Mouse (Mus musculus) common myeloid progenitor, adult 5-6 weeks (primary cell): Measurements from ENCODE around the gene Apbb2. TPM values are rescaled to one million over a fixed set of nuclear protein-coding genes. Genes with fewer than 3 reads are reported as not detected.

Source experiments
- ATAC-seq: replicated peaks from 2 replicates; pipeline ENCODE4 v1.8.0; 2016; ENCODE audit warnings: low read depth, mild to moderate bottlenecking, moderate TSS enrichment, inconsistent platforms; ENCODE audit not compliant: poor library complexity, severe bottlenecking
- total RNA-seq: library from RNA; stranded (forward); fragments of 200-1000, 187-1606 nt; gene quantifications from 2 replicates; pipeline ENCODE4 v1.2.3, GENCODE M21; 2017

Gene Apbb2
- total RNA-seq, 1 experiment from 2014 or later: 0.87 TPM

- no peak for ATAC-seq
Measured at GRCm38 (mm10) chr5:66436791-66437246, 181.8 kb downstream of the Apbb2 start.

- no peak for ATAC-seq
Measured at GRCm38 (mm10) chr5:66435158-66435557, 183.4 kb downstream of the Apbb2 start.

- ATAC-seq: no peak
Measured at GRCm38 (mm10) chr5:66429076-66429475, 189.5 kb downstream of the Apbb2 start.

- no peak for ATAC-seq
Measured at GRCm38 (mm10) chr5:66428071-66428470, 190.5 kb downstream of the Apbb2 start.

GRCm38 (mm10) chr5:66423909-66424308 is 194.7 kb downstream of the Apbb2 start:
- no peak for ATAC-seq

- ATAC-seq: no peak
Measured at GRCm38 (mm10) chr5:66423466-66423865, 195.1 kb downstream of the Apbb2 start.

GRCm38 (mm10) chr5:66421954-66422353 is 196.6 kb downstream of the Apbb2 start:
- ATAC-seq: no peak

GRCm38 (mm10) chr5:66421230-66421629 is 197.4 kb downstream of the Apbb2 start:
- ATAC-seq: no peak

- no peak for ATAC-seq
Measured at GRCm38 (mm10) chr5:66420011-66420410, 198.6 kb downstream of the Apbb2 start.

- ATAC-seq: no peak
Measured at GRCm38 (mm10) chr5:66417289-66417688, 201.3 kb downstream of the Apbb2 start.

GRCm38 (mm10) chr5:66415700-66416543 is 202.7 kb downstream of the Apbb2 start:
- no peak for ATAC-seq

- no peak for ATAC-seq
Measured at GRCm38 (mm10) chr5:66415033-66415697, 203.4 kb downstream of the Apbb2 start.

GRCm38 (mm10) chr5:66413402-66413801 is 205.2 kb downstream of the Apbb2 start:
- no peak for ATAC-seq

- ATAC-seq: no peak
Measured at GRCm38 (mm10) chr5:66412821-66413220, 205.8 kb downstream of the Apbb2 start.

GRCm38 (mm10) chr5:66408546-66408945 is 210.0 kb downstream of the Apbb2 start:
- ATAC-seq: no peak

- no peak for ATAC-seq
Measured at GRCm38 (mm10) chr5:66407948-66408347, 210.6 kb downstream of the Apbb2 start.

GRCm38 (mm10) chr5:66406431-66406830 is 212.2 kb downstream of the Apbb2 start:
- ATAC-seq: no peak

GRCm38 (mm10) chr5:66405731-66406399 is 212.7 kb downstream of the Apbb2 start:
- peak; percentile 47; the same call in 1 of the 2 replicates for ATAC-seq

GRCm38 (mm10) chr5:66405305-66405704 is 213.3 kb downstream of the Apbb2 start:
- ATAC-seq: no peak

- ATAC-seq: no peak
Measured at GRCm38 (mm10) chr5:66400563-66400962, 218.0 kb downstream of the Apbb2 start.

- ATAC-seq: no peak
Measured at GRCm38 (mm10) chr5:66399264-66399620, 219.3 kb downstream of the Apbb2 start.
